Mouse (Mus musculus): ENCODE data around the gene Rab3ip. TPM values are rescaled to one million over a fixed set of nuclear protein-coding genes. Genes with fewer than 3 reads are reported as not detected.
A peak's percentile ranks its signal among the peaks of the same experiment; 100 is the strongest.

Gene Rab3ip
- polyA plus RNA-seq, 1 experiment, result 35.2 TPM

DNA sequence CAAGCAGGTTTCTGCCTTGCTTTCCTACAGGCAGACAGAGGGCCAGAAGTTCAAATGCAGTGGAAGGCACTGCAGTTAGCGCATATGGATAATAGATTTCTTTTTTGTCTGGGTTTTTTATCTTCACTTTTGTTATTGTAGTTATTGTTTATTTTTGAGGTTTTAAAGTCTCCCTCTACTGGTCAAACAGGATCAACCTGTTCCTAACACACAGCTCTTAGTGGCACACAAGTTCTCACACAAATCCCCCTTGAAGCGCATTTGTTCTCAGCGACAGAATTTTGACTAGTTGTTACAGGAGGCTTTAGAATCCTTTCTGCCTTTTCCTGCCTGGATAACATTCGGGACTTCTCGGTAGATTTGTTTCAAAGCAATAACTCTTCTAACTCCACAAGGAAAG lies 67.0 kb downstream of the Rab3ip start:
- DNase-seq (ENCODE audit: extremely low spot score in 1 of 2, low spot score in 1 of 2), result no peak

DNA sequence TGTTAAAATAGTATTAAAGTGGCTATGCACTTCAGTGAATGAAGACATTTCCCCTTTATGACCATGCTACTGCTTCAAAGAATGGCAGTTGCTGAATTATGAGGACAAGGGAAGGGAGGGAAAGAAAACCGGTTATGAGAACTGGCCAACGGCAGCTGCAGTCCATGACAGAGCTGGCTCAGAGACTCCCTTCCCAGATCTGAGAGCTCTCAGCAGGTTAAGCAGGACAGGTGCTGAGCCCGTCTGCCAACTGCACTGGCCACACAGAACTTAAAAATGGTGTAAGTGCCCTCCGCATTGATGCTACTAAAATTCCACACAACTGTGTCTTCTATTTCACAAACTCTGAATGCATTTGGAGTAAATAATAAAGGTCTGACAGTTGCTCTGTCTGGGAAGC lies 73.1 kb downstream of the Rab3ip start:
- no peak for DNase-seq (ENCODE audit: extremely low spot score in 1 of 2, low spot score in 1 of 2)

DNA sequence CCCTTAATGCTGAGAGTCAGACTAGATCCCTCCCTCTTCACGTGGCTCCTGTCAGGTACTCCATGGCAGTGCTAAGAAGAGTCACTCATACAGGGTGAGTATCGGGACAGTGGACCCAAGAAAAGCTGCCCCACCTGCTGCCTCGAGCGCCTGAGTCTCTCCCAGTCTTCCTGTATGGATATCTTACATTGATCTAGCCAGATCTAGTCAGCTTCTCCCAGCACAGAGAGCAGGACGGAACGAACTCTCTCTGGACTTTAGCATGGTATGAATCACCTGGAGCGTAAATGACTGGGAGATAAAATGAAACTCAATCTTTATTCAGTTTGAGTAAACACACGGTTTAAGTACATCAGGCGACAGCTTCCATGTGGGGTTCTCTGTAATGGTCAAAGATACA lies 76.1 kb downstream of the Rab3ip start:
- DNase-seq (ENCODE audit: extremely low spot score in 1 of 2, low spot score in 1 of 2), result no peak

DNA sequence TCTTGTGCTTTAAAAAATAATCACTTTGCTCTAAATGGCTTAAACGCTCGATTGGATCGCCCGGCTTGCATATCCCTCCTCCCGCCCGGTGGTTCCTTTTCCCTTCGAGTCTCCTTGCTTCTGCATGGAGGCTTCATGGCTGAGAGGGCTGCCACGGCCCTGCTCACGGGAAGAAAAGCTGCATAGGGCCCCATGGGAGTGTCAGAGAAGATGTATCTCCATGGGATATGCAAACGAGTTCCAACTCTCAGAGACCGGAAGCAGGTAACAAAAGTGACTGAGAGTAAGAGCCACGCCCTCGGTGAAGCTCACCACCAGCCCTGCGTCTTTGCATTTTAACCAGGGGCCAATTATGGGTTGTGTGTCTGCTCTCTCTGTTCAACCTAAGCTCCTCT lies 78.6 kb downstream of the Rab3ip start:
- DNase-seq (ENCODE audit: extremely low spot score in 1 of 2, low spot score in 1 of 2), result no peak

DNA sequence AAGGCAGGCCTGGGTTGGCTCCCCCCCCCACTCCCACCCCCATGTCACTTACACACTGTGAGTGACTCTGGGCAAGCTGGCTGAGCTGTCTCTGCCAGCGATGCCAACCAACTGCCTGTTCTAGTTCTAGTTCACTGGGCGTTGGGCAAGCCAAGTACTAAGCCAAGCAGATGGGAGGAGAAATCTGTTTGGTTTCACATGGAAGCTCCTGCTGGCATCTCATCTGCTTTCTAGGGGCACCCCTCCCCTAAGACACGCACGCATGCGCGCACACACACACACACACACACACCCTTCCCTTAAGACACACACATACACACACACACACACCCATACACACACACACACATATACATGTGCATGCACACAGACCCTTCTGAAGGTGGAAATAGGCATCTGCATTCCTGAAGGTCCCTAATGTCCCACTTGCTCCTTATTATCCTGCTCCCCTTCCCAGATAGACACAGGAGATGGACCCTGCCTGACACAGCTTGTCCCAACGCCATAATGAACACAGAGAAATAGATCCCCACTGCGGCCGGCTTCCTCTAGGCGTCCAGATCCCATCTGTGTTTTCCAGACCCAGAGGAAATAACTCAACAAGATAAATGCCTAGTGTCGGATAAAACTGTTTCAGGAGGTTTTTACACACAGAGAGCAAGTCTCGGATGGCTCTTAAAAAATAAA lies 79.1 kb downstream of the Rab3ip start:
- peak in 1 of 2 experiments; percentile 52 for DNase-seq (ENCODE audit: extremely low spot score in 1 of 2, low spot score in 1 of 2)

DNA sequence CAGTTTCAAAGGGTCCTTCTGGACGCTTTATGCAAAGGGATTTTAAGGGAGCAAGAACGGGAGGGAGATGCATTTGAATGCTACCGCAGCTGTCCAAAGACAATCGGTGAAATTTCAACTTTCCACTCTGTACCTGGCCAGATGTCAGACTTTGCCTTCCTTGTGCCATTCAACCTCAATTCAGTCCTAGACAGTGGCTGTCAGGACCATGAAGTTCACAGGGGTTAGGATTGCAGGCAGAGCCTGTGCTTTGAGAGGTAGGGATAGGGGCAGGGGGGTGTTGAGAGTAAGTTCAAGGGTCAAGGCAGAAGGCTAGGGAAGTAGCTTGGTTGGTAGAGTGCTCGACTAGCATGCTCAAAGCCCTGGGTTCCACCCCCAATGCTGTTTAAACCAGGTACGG lies 79.8 kb downstream of the Rab3ip start:
- no peak for DNase-seq (ENCODE audit: extremely low spot score in 1 of 2, low spot score in 1 of 2)

Other genes starting within 250 kb of the Rab3ip start
- 0.17 and 0.22 TPM in 2 replicates for gene Myrfl, start 53.9 kb downstream of the Rab3ip start, polyA plus RNA-seq (2012; rRNA removed)
- gene Gm10271, start 21.8 kb upstream of the Rab3ip start, polyA plus RNA-seq (2012; rRNA removed), result not detected in 2 replicates
- 0.08 and 0.18 TPM in 2 replicates for gene Best3, start 35.5 kb upstream of the Rab3ip start, polyA plus RNA-seq (2012; rRNA removed)
- gene Lrrc10, start 94.6 kb upstream of the Rab3ip start, polyA plus RNA-seq (2012; rRNA removed), result not detected in 2 replicates
- 138 and 146 TPM in 2 replicates for gene Cct2, start 113.0 kb upstream of the Rab3ip start, polyA plus RNA-seq (2012; rRNA removed)
- 33.4 and 34.2 TPM in 2 replicates for gene Frs2, start 197.8 kb upstream of the Rab3ip start, polyA plus RNA-seq (2012; rRNA removed)

Measured in frontal cortex, adult 2 months (tissue).